Comparison of ENCODE assay signal across 8 mouse cellular contexts in the genomic region with DNA sequence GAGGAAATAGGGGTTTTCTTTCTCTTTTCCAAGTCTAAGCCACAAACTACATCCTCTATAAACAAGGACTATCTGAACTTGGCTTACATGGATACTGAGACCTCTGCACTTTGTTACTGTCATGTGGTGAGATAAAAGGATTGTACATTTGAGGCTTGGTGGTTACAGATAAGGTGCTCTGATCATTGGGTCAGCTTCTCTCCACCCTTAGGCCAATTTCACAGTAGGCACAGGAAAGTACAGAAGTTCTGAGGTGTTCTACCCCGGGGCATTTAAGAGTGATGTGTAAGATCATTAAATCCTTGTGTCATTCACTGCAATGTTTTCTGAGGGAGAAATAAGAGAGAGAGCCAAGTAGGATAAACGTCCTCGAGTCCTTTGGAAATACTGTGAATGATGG. TPM values are rescaled to one million over a fixed set of nuclear protein-coding genes. Genes with fewer than 3 reads are reported as not detected.
DNase-seq lines count a peak whose midpoint lies in the region; ATAC-seq and TF ChIP-seq lines count a peak whose summit lies in the region.

No protein-coding gene starts in this region.

- peak overlapping the region; percentile 94 for H3K27ac ChIP-seq in heart, embryonic 16.5 days (ENCODE audit: low read length)
- peak overlapping the region; percentile 20; the same call in 1 of the 2 replicates for H3K27ac ChIP-seq in bone marrow, adult 2 months (ENCODE audit: control insufficient read depth, insufficient read depth, low read depth, low read length, poor library complexity)
- H3K27ac ChIP-seq in hindbrain, embryonic 13.5 days: peak overlapping the region; percentile 61; the same call in 1 of the 2 replicates
- H3K27ac ChIP-seq in midbrain, embryonic 13.5 days: no peak overlapping the region

- no peak for TF ChIP-seq POLR2A in bone marrow, adult 2 months (IDR thresholded peaks at IDR 0.05; ENCODE audit: borderline replicate concordance, control insufficient read depth, low read depth, low read length)

- no peak overlapping the region for H3K9ac ChIP-seq in heart, embryonic 16.5 days (ENCODE audit: low read length)
- H3K9ac ChIP-seq in hindbrain, embryonic 13.5 days: no peak overlapping the region
- no peak overlapping the region for H3K9ac ChIP-seq in midbrain, embryonic 13.5 days (replicated peaks)

- no peak for DNase-seq in heart, postnatal 4 days
- DNase-seq in thymus, postnatal 10 days (ENCODE audit: low spot score in 2 of 2): no peak
- DNase-seq in spleen, postnatal 10 days (ENCODE audit: low spot score in 2 of 2): no peak
- DNase-seq in right cerebral cortex, adult 2 months (ENCODE audit: low spot score in 2 of 2): no peak

- no peak for ATAC-seq in heart, embryonic 16.5 days (replicated peaks; ENCODE audit: extremely low read depth, insufficient read depth, low FRiP score)
- no peak for ATAC-seq in hindbrain, embryonic 13.5 days (ENCODE audit: low FRiP score)
- no peak for ATAC-seq in midbrain, embryonic 13.5 days

- no peak for TF ChIP-seq CTCF in bone marrow, adult 2 months (IDR thresholded peaks at IDR 0.05; ENCODE audit: control insufficient read depth, insufficient read depth, low read length)

- H3K36me3 ChIP-seq in heart, embryonic 16.5 days (ENCODE audit: control insufficient read depth, insufficient read depth): no peaks in the 10 kb centered on the region
- H3K36me3 ChIP-seq in hindbrain, embryonic 13.5 days: no peaks in the 10 kb centered on the region
- H3K36me3 ChIP-seq in midbrain, embryonic 13.5 days: peaks cover 3% of the 10 kb centered on the region; the same call in 1 of the 2 replicates

- H3K4me2 ChIP-seq in heart, embryonic 16.5 days (ENCODE audit: low read depth, low read length): peak overlapping the region; percentile 77
- H3K4me2 ChIP-seq in hindbrain, embryonic 13.5 days: peak overlapping the region; percentile 64; the same call in 1 of the 2 replicates
- H3K4me2 ChIP-seq in midbrain, embryonic 13.5 days (replicated peaks): peak overlapping the region; percentile 88

- H3K4me1 ChIP-seq in heart, embryonic 16.5 days (ENCODE audit: control insufficient read depth, insufficient read depth, low read length): peaks cover 35% of the 10 kb centered on the region
- peaks cover 3% of the 10 kb centered on the region; the same call in 1 of the 2 replicates for H3K4me1 ChIP-seq in bone marrow, adult 2 months (ENCODE audit: control insufficient read depth, insufficient read depth, low read length)
- peaks cover 22% of the 10 kb centered on the region for H3K4me1 ChIP-seq in hindbrain, embryonic 13.5 days (replicated peaks)
- H3K4me1 ChIP-seq in midbrain, embryonic 13.5 days (replicated peaks): peaks cover 27% of the 10 kb centered on the region

- 70% methylated on average over 3 of the region's 3 CpGs for WGBS in heart, embryonic 16.5 days
- 56% methylated on average over 3 of the region's 3 CpGs for WGBS in bone marrow, adult 2 months
- 85% methylated on average over 3 of the region's 3 CpGs for WGBS in hindbrain, embryonic 13.5 days
- 89% methylated on average over 3 of the region's 3 CpGs for WGBS in midbrain, embryonic 13.5 days

- no peak overlapping the region for H3K4me3 ChIP-seq in heart, embryonic 16.5 days (ENCODE audit: low read length)
- peak overlapping the region; percentile 93 for H3K4me3 ChIP-seq in bone marrow, adult 2 months (replicated peaks; ENCODE audit: control insufficient read depth, low read depth, low read length)
- peak overlapping the region; percentile 99; the same call in 1 of the 2 replicates for H3K4me3 ChIP-seq in hindbrain, embryonic 13.5 days
- H3K4me3 ChIP-seq in midbrain, embryonic 13.5 days (replicated peaks): peak overlapping the region; percentile 94

- H3K27me3 ChIP-seq in heart, embryonic 16.5 days (ENCODE audit: control insufficient read depth, insufficient read depth, low read length): no peaks in the 10 kb centered on the region
- H3K27me3 ChIP-seq in hindbrain, embryonic 13.5 days: no peaks in the 10 kb centered on the region
- H3K27me3 ChIP-seq in midbrain, embryonic 13.5 days: no peaks in the 10 kb centered on the region

- H3K9me3 ChIP-seq in heart, embryonic 16.5 days (replicated peaks; ENCODE audit: control insufficient read depth, low read length): no peaks in the 10 kb centered on the region
- no peaks in the 10 kb centered on the region for H3K9me3 ChIP-seq in hindbrain, embryonic 13.5 days
- no peaks in the 10 kb centered on the region for H3K9me3 ChIP-seq in midbrain, embryonic 13.5 days

RNA-seq across cellular contexts. Expression of a gene that starts 0.9 kb away (rescaled TPM):
- 567 and 572 TPM in 2 replicates for polyA plus RNA-seq in heart, embryonic 16.5 days (2015; fragmentation: Nextera tagmentation; extraction: Ambion mirVana)
- 100 to 1,000 TPM; 819 to 825 TPM for total RNA-seq in heart, postnatal 4 days (2021)
- polyA plus RNA-seq in bone marrow, adult 2 months (2011; ENCODE audit: insufficient read depth, insufficient read length, low replicate concordance, missing spikeins): 61.9 and 64.4 TPM in 2 replicates
- polyA plus RNA-seq in hindbrain, embryonic 13.5 days (2015; fragmentation: Nextera tagmentation; extraction: Ambion mirVana): 232 and 235 TPM in 2 replicates
- 213 and 225 TPM in 2 replicates for polyA plus RNA-seq in midbrain, embryonic 13.5 days (2015; fragmentation: Nextera tagmentation; extraction: Ambion mirVana)

RNA-seq across cellular contexts. Expression of a gene that starts 14.3 kb away (rescaled TPM):
- 184 and 195 TPM in 2 replicates for polyA plus RNA-seq in heart, embryonic 16.5 days (2015; fragmentation: Nextera tagmentation; extraction: Ambion mirVana)
- total RNA-seq in heart, postnatal 4 days (2021): 100 to 1,000 TPM in 1 of 2 experiments, 10 to 100 TPM in 1; 92.1 to 100 TPM
- 31.1 and 52.5 TPM in 2 replicates for polyA plus RNA-seq in bone marrow, adult 2 months (2011; ENCODE audit: insufficient read depth, insufficient read length, low replicate concordance, missing spikeins)
- 227 and 228 TPM in 2 replicates for polyA plus RNA-seq in hindbrain, embryonic 13.5 days (2015; fragmentation: Nextera tagmentation; extraction: Ambion mirVana)
- 225 and 230 TPM in 2 replicates for polyA plus RNA-seq in midbrain, embryonic 13.5 days (2015; fragmentation: Nextera tagmentation; extraction: Ambion mirVana)

RNA-seq across cellular contexts. Expression of a gene that starts 32.2 kb away (rescaled TPM):
- 13.4 and 19.4 TPM in 2 replicates for polyA plus RNA-seq in heart, embryonic 16.5 days (2015; fragmentation: Nextera tagmentation; extraction: Ambion mirVana)
- total RNA-seq in heart, postnatal 4 days (2021): 10 to 100 TPM; 82.0 to 85.7 TPM
- polyA plus RNA-seq in bone marrow, adult 2 months (2011; ENCODE audit: insufficient read depth, insufficient read length, low replicate concordance, missing spikeins): 10.7 and 22.9 TPM in 2 replicates
- 31.1 and 37.6 TPM in 2 replicates for polyA plus RNA-seq in hindbrain, embryonic 13.5 days (2015; fragmentation: Nextera tagmentation; extraction: Ambion mirVana)
- 28.2 and 34.3 TPM in 2 replicates for polyA plus RNA-seq in midbrain, embryonic 13.5 days (2015; fragmentation: Nextera tagmentation; extraction: Ambion mirVana)

RNA-seq across cellular contexts. Expression of a gene that starts 33.5 kb away (rescaled TPM):
- polyA plus RNA-seq in heart, embryonic 16.5 days (2015; fragmentation: Nextera tagmentation; extraction: Ambion mirVana): 26.1 and 28.1 TPM in 2 replicates
- total RNA-seq in heart, postnatal 4 days (2021): 10 to 100 TPM; 17.6 to 18.1 TPM
- 20.1 and 32.1 TPM in 2 replicates for polyA plus RNA-seq in bone marrow, adult 2 months (2011; ENCODE audit: insufficient read depth, insufficient read length, low replicate concordance, missing spikeins)
- polyA plus RNA-seq in hindbrain, embryonic 13.5 days (2015; fragmentation: Nextera tagmentation; extraction: Ambion mirVana): 25.3 and 25.8 TPM in 2 replicates
- 28.6 and 30.4 TPM in 2 replicates for polyA plus RNA-seq in midbrain, embryonic 13.5 days (2015; fragmentation: Nextera tagmentation; extraction: Ambion mirVana)

RNA-seq across cellular contexts. Expression of a gene that starts 38.0 kb away (rescaled TPM):
- 4.3 and 6.0 TPM in 2 replicates for polyA plus RNA-seq in heart, embryonic 16.5 days (2015; fragmentation: Nextera tagmentation; extraction: Ambion mirVana)
- total RNA-seq in heart, postnatal 4 days (2021): 1 to 10 TPM; 1.5 to 2.2 TPM
- polyA plus RNA-seq in bone marrow, adult 2 months (2011; ENCODE audit: insufficient read depth, insufficient read length, low replicate concordance, missing spikeins): 1.5 and 2.1 TPM in 2 replicates
- 0.10 TPM in 1 of 2 replicates, not detected in the other for polyA plus RNA-seq in hindbrain, embryonic 13.5 days (2015; fragmentation: Nextera tagmentation; extraction: Ambion mirVana)
- 0.16 TPM in 1 of 2 replicates, not detected in the other for polyA plus RNA-seq in midbrain, embryonic 13.5 days (2015; fragmentation: Nextera tagmentation; extraction: Ambion mirVana)
